Mouse (Mus musculus): Measurements from ENCODE around the gene Sinhcaf. TPM values are rescaled to one million over a fixed set of nuclear protein-coding genes. Genes with fewer than 3 reads are reported as not detected.
"Not testable (repeated sequence)": the region's sequence is repeated elsewhere in the genome, so short reads cannot be mapped to it uniquely, and the experiment has no call there.

Sinhcaf gene
- total RNA-seq, 2 experiments from 2014 or later = 4.3 to 5.0 TPM

- peak; percentile 14 to 18 for DNase-seq
These were observed 508 bp downstream of the Sinhcaf start for GRCm38 (mm10) chr6:148945509-148946408.

GRCm38 (mm10) chr6:148944767-148945508 lies 1.3 kb downstream of the Sinhcaf start:
- DNase-seq = peak; percentile 11 to 20

GRCm38 (mm10) chr6:148944344-148944766 lies 1.9 kb downstream of the Sinhcaf start:
- no peak for DNase-seq

GRCm38 (mm10) chr6:148943695-148944094 lies 2.6 kb downstream of the Sinhcaf start:
- DNase-seq = no peak

- DNase-seq = no peak
These were observed 3.9 kb downstream of the Sinhcaf start for GRCm38 (mm10) chr6:148942406-148942805.

GRCm38 (mm10) chr6:148941880-148942279 lies 4.4 kb downstream of the Sinhcaf start:
- DNase-seq = no peak

- not testable (repeated sequence) for DNase-seq
These were observed 5.9 kb downstream of the Sinhcaf start for GRCm38 (mm10) chr6:148940383-148940782.

GRCm38 (mm10) chr6:148937693-148938092 lies 8.6 kb downstream of the Sinhcaf start:
- DNase-seq = no peak

- DNase-seq = no peak
These were observed 11.2 kb downstream of the Sinhcaf start for GRCm38 (mm10) chr6:148934961-148935590.

- no peak for DNase-seq
These were observed 15.0 kb downstream of the Sinhcaf start for GRCm38 (mm10) chr6:148931281-148931680.

- no peak for DNase-seq
These were observed 27.3 kb downstream of the Sinhcaf start for GRCm38 (mm10) chr6:148918841-148919398.

GRCm38 (mm10) chr6:148917672-148918071 lies 28.6 kb downstream of the Sinhcaf start:
- no peak for DNase-seq

- no peak for DNase-seq
These were observed 29.4 kb downstream of the Sinhcaf start for GRCm38 (mm10) chr6:148916817-148917216.

GRCm38 (mm10) chr6:148913938-148914337 lies 32.3 kb downstream of the Sinhcaf start:
- peak; percentile 16 to 23 for DNase-seq

GRCm38 (mm10) chr6:148911906-148912305 lies 34.4 kb downstream of the Sinhcaf start:
- not testable (repeated sequence) for DNase-seq

- DNase-seq = no peak
These were observed 39.3 kb downstream of the Sinhcaf start for GRCm38 (mm10) chr6:148906958-148907357.

- DNase-seq = no peak
These were observed 43.5 kb downstream of the Sinhcaf start for GRCm38 (mm10) chr6:148902728-148903127.

GRCm38 (mm10) chr6:148896507-148896851 lies 49.8 kb downstream of the Sinhcaf start:
- no peak for DNase-seq

- peak; percentile 88 to 90 for DNase-seq
These were observed 50.3 kb downstream of the Sinhcaf start, which contains the start of gene Caprin2 for GRCm38 (mm10) chr6:148895773-148896506. Gene Caprin2, minus strand, starts transcription at chr6:148896237.

- DNase-seq = peak in 1 of 2 experiments; percentile 12
These were observed 51.1 kb downstream of the Sinhcaf start for GRCm38 (mm10) chr6:148894888-148895772.

- DNase-seq = no peak
These were observed 72.4 kb downstream of the Sinhcaf start for GRCm38 (mm10) chr6:148873911-148874310.

Data from layer of hippocampus, postnatal 36 days (tissue).